Mouse (Mus musculus) erythroblast, embryonic 14.5 days (primary cell): ENCODE measurements around the gene Rom1.

Source experiments
- GATA1 ChIP-seq: IDR thresholded peaks from 2 replicates; pipeline ENCODE4 v1.6.1; 2012; ENCODE audit warnings: low read length, inconsistent platforms, mixed read lengths
- TAL1 ChIP-seq: IDR thresholded peaks from 3 replicates; pipeline ENCODE4 v1.6.1; 2012; ENCODE audit warnings: low read length, inconsistent platforms, mixed read lengths

GRCm38 (mm10) chr19:8914212-8914611 is 14.9 kb downstream of the Rom1 start:
- TF ChIP-seq GATA1 (no peak), TAL1 (no peak)
